ENCODE assay signal across 9 mouse cellular contexts in genomic region chrX:48033766-48034143, GRCm38 (mm10). TPM values are rescaled to one million over a fixed set of nuclear protein-coding genes. Genes with fewer than 3 reads are reported as not detected.
A peak's percentile ranks its signal among the peaks of the same experiment; 100 is the strongest.
DNase-seq lines count a peak whose midpoint lies in the region; ATAC-seq and TF ChIP-seq lines count a peak whose summit lies in the region.
"Had no signal": no experiment of that assay in that cellular context is flagged by ENCODE, and none has a peak within 500 bp of the region (broad histone marks: within the 10 kb centered on the region; RNA-seq: fewer than 3 reads in every experiment).

No protein-coding gene starts in this region.

- no peaks in the 10 kb centered on the region; the same call in 1 of the 2 replicates for H3K4me1 ChIP-seq in heart, adult 2 months (ENCODE audit: control insufficient read depth, insufficient read depth, low read length)
- peaks cover 4% of the 10 kb centered on the region; the same call in 1 of the 2 replicates for H3K4me1 ChIP-seq in brown adipose tissue, adult 24 weeks (ENCODE audit: control insufficient read depth, insufficient read depth, insufficient read length, low read length)
- H3K4me1 ChIP-seq in hindbrain, embryonic 12.5 days, result 0 out of 2 replicates have a peak, but pooled peaks cover 2% of the 10 kb centered on the region
- peaks cover 6% of the 10 kb centered on the region; the same call in 1 of the 2 replicates for H3K4me1 ChIP-seq in midbrain, embryonic 13.5 days (replicated peaks)

- 26% methylated on average over 11 of the region's 11 CpGs for WGBS in heart, adult 2 months
- WGBS in hindbrain, embryonic 12.5 days, result 29% methylated on average over 11 of the region's 11 CpGs
- 21% methylated on average over 11 of the region's 11 CpGs for WGBS in midbrain, embryonic 13.5 days

- peak overlapping the region; percentile 55 for H3K4me3 ChIP-seq in heart, adult 2 months
- peak overlapping the region; percentile 57 for H3K4me3 ChIP-seq in brown adipose tissue, adult 24 weeks (ENCODE audit: insufficient read depth, low read depth, low read length)
- H3K4me3 ChIP-seq in hindbrain, embryonic 12.5 days, result peak overlapping the region; percentile 46
- H3K4me3 ChIP-seq in midbrain, embryonic 13.5 days (replicated peaks), result peak overlapping the region; percentile 45

- peak overlapping the region; percentile 76 for H3K9ac ChIP-seq in heart, adult 2 months (ENCODE audit: low read depth, low read length)
- H3K9ac ChIP-seq in hindbrain, embryonic 12.5 days, result peak overlapping the region; percentile 59; the same call in 1 of the 2 replicates
- H3K9ac ChIP-seq in midbrain, embryonic 13.5 days (replicated peaks), result peak overlapping the region; percentile 61

- ATAC-seq in hindbrain, embryonic 12.5 days (ENCODE audit: low FRiP score), result peak; percentile 26; the same call in 1 of the 2 replicates
- ATAC-seq in midbrain, embryonic 13.5 days, result peak; percentile 35
- no peak for ATAC-seq in inflammation-experienced regulatory T-cells, adult 6 months

- no peak for TF ChIP-seq EP300 in heart, adult 2 months (IDR thresholded peaks at IDR 0.05; ENCODE audit: insufficient read depth, low read depth, low read length)

- no peak overlapping the region for H3K27ac ChIP-seq in heart, adult 2 months
- H3K27ac ChIP-seq in brown adipose tissue, adult 24 weeks (replicated peaks; ENCODE audit: low read depth, low read length), result no peak overlapping the region
- no peak overlapping the region for H3K27ac ChIP-seq in hindbrain, embryonic 12.5 days
- no peak overlapping the region for H3K27ac ChIP-seq in midbrain, embryonic 13.5 days

- 0 out of 2 replicates have a peak, but pooled peaks cover 3% of the 10 kb centered on the region for H3K9me3 ChIP-seq in hindbrain, embryonic 12.5 days (replicated peaks)
- no peaks in the 10 kb centered on the region; the same call in 1 of the 2 replicates for H3K9me3 ChIP-seq in midbrain, embryonic 13.5 days

- intact Hi-C loops in heart, adult 2 months (cut with DNase I), result no loop called here
- intact Hi-C loops in heart, postnatal 25 days (cut with DNase I), result no loop called here

- no peaks in the 10 kb centered on the region for H3K36me3 ChIP-seq in heart, adult 2 months (ENCODE audit: control insufficient read depth, insufficient read depth, low read length)
- H3K36me3 ChIP-seq in hindbrain, embryonic 12.5 days, result no peaks in the 10 kb centered on the region
- no peaks in the 10 kb centered on the region for H3K36me3 ChIP-seq in midbrain, embryonic 13.5 days

- H3K79me2 ChIP-seq in heart, adult 2 months (replicated peaks; ENCODE audit: control insufficient read depth, insufficient read depth, low read length), result no peaks in the 10 kb centered on the region

- H3K4me2 ChIP-seq in hindbrain, embryonic 12.5 days (replicated peaks), result peak overlapping the region; percentile 84
- H3K4me2 ChIP-seq in midbrain, embryonic 13.5 days (replicated peaks), result peak overlapping the region; percentile 64

- DNase-seq in heart, adult 2 months, result peak; percentile 5 to 33
- no peak for DNase-seq in heart, postnatal 25 days (ENCODE audit: low spot score)
- no peak for DNase-seq in thymus, adult 18-20 months
- no peak for DNase-seq in gastrocnemius, adult 18-20 months (ENCODE audit: low spot score)

- H3K27me3 ChIP-seq in heart, adult 2 months (ENCODE audit: control insufficient read depth, insufficient read depth, low read length), result no peaks in the 10 kb centered on the region
- peaks cover 27% of the 10 kb centered on the region for H3K27me3 ChIP-seq in hindbrain, embryonic 12.5 days
- H3K27me3 ChIP-seq in midbrain, embryonic 13.5 days, result peaks cover 35% of the 10 kb centered on the region

- no peak for TF ChIP-seq CTCF in heart, adult 2 months (IDR thresholded peaks at IDR 0.05)

- no peak for TF ChIP-seq POLR2A in heart, adult 2 months (IDR thresholded peaks at IDR 0.05; ENCODE audit: insufficient read depth, low read depth, low read length)

RNA-seq across cellular contexts. Expression of gene Apln, which starts 0.9 kb away (rescaled TPM):
- 1 to 10 TPM; 6.6 to 8.2 TPM for total RNA-seq in heart, adult 2 months (2021)
- 7.8 and 7.9 TPM in 2 replicates for polyA plus RNA-seq in heart, adult 2 months (2012; rRNA removed)
- 10 to 100 TPM in 1 of 2 experiments, 1 to 10 TPM in 1; 9.3 to 17.0 TPM for total RNA-seq in heart, postnatal 25 days (2021)
- 2.0 and 2.2 TPM in 2 replicates for polyA plus RNA-seq in brown adipose tissue, adult 24 weeks (2012; ENCODE audit: insufficient read depth, insufficient read length, missing spikeins)
- polyA plus RNA-seq in hindbrain, embryonic 12.5 days (2016; fragmentation: Nextera tagmentation; extraction: Ambion mirVana), result 4.4 and 4.6 TPM in 2 replicates
- 3.3 and 4.0 TPM in 2 replicates for polyA plus RNA-seq in midbrain, embryonic 13.5 days (2015; fragmentation: Nextera tagmentation; extraction: Ambion mirVana)
- under 1 TPM in 2 of 3 experiments, not detected in 1; 0.17 to 0.70 TPM for polyA plus RNA-seq in inflammation-experienced regulatory T-cells, adult 6 months (2017; shearing (Covaris generic))
- total RNA-seq in gastrocnemius, adult 18-20 months (2021), result under 1 TPM; 0.59 to 0.85 TPM
- total RNA-seq: MEL had no signal

Comparison
In these comparisons a context has a peak if more than half of its experiments do, and no peak if none do; other contexts are left out.
1. DNase-seq: peak in heart, adult 2 months (2 of 2); none in heart, postnatal 25 days (single experiment), thymus, adult 18-20 months (0 of 2) and gastrocnemius, adult 18-20 months (single experiment).
2. Peak in every context shown above with its lines, with median percentiles within 50 percentile points of each other: H3K4me3 ChIP-seq and H3K9ac ChIP-seq.